Mouse (Mus musculus) cerebellum, adult (tissue): ENCODE measurements around the gene Scgn.

Source experiments
- ATAC-seq: cut with Nextera tagmentation; 2 replicates; pipeline ENCODE4 v1.9.2; 2017; ENCODE audit warnings: mild to moderate bottlenecking, moderate library complexity, mixed read lengths; ENCODE audit not compliant: insufficient number of reproducible peaks, low FRiP score, low TSS enrichment

Scgn gene

DNA sequence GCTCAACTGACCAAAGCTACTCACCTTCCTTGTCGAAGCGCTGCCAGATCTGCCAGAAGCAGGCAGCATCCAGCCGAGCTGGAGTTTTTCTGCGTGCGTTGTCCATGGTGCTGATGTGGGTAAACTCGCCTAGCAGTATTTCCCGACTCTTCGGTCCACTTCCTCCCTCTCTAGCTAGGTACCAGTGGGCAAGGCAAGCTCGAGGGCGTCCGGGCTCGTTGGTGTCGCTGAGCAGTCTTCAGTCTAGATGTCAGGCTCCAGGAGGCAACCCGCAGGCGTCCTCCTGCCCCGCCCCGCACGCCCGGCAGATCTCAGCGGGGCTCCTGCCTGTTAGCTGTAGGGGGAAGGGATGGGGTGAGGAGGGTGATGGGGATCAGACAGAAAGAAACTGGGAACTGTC lies at the start of gene Scgn:
Gene Scgn (minus strand): TSS at position 287 of the 400 bp plus-strand sequence.
- no peak for ATAC-seq

DNA sequence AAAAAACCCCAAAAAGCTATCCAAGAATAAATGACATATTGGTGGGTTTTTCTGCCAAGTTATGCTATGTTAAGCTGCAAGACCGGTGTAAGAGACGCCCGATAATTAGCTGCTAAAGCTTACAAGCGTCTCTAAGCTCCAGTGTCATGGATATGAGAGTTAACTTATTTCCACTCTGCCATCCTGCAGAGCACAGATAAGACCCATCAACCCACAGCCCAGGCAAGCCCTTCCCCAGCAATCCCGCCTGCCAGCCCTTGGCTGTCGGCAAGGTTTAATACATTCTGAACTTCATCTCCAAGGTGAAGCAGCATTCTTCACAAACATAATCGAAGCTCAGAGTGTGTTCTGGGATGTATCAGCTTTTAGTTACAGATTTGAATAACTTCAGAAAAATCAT lies 49.2 kb upstream of the Scgn start:
- no peak for ATAC-seq

DNA sequence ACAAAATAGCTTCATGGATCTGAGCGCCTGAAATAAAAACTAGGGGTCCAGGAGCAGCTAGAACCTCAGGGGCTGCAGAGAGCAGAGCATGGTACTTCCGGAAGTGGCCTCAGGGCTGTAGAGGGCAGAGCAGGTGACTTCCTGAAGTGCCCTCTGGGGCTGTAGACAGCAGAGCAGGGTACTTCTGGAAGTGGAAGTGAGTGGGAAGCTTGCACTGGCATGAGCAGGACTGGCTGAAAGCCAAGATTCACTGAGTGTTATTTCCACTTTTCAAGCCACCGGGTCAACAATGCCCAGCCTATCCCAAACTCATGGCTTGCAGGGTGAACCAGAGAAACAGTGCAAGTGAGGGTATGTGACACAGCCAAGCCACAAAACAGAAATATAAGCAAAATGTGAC lies 46.5 kb upstream of the Scgn start:
- ATAC-seq: no peak

DNA sequence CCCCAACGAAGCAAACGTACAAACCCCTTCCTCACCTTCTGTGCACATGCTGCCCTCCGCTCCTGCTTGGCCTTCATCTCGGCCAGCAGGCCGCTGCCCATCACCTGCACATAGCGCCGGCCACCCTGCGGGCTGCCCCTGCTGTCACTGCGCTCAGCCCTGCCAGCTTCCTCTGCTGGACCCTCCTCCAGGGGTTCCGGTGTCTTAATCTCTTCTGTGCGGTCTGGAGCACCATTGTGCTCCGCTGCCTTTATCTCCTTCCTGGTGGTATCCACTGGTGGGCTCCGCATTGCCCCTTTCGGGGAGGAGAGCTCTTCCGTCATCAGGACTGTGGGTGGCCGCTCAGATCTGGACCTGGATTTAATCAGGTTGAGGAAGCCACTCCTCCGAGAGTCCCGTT lies 45.1 kb upstream of the Scgn start:
- ATAC-seq: no peak

DNA sequence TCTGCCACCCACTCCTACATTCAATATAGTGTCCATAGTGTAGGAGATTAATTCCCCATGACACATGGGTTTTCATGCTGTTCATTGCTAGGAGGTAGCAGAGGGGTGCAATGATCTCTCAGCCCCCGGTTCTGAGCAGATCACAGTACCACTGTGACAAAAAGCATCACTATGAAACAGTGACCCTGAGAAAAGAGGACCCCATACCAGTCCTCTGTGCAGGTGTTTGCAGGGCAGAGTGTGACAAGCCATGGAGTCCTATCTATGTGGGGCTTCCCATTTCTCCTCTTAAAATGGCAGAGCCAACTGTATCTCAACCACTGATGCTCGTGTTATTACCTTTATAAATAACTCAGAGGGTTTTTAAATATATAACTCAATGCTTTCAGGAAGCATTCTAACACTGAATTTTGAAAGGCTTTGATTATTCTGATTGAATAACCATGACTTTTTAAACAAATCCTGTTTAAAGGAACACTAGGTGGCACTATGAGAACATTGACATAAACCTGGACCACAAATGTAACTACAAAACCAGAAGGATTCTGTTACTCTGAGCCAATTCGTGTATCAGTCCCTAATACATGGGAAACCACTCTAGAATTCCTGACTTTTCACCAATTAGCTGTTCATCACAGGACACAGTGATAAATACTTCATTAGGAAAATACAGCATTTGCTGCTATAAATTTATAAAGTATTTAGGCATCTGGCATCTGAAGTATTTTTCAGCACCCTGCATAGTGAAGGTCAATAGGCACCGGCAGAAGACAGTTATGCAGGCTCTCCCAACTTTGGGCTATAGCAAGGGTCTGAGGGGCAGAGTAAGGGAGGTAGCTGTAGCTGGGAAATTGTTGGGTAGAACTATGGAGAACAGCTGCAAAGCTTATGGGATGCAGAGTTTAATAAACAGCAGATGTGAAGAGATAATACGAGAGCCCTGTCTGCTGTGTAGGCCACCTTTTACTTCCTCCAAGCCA lies 36.5 kb upstream of the Scgn start:
- ATAC-seq: no peak

DNA sequence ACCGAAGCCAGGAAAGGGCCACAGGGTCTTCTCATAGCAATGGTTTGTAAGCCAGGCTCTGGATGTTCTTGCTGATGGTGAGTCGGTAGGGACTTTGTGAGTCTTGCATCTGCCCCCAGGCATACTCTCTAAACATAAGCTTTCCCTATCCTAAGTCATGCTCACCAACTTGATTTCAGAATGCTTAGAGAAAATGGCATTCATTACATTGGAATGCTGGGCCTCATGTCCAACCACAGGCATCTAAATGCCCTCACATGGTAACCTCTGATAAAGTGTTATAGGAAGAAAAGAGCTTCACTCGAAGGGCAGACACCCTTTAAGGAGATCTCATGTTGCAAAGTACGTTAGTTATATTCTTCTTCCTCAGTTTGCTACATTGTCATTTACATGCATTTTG lies 27.5 kb upstream of the Scgn start:
- ATAC-seq: no peak

DNA sequence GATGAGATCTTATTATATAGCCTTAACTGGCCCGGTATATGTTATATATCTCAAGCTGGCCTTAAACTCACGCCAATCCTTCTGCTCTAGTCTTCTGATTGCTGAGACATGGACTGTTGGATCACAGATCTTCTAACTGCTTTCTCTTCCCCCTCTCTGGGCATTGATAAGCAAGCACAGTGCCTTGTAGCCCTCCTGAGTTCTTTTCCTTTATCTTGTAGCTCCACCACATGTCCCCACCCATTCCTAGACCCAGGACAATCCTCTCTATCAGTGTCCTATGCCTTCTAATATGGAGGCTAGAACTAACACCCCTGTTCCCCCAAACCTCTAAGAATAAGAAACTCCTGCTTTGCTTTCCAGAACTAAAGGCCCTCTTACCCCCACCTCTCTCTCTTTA lies 14.5 kb upstream of the Scgn start:
- ATAC-seq: no peak

DNA sequence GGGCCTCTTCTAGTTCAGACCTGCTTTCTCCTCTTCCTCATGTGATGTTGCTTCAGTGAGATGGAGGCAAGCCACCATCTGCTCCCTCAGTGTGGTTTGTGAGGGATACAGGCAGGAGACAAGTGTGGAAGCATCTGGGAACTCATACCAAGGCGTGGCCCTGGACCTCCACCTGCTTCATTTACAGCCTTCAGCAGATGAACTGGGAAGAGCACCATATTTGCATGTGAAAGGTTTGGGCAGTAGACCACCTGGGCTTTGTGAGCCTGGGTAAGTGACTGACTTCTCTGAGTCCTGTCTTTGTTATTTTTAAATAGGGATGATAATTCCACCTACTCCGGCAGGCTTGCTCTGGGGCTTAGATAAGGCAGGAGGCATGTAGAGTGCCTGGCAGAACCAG lies 10.8 kb upstream of the Scgn start:
- no peak for ATAC-seq

DNA sequence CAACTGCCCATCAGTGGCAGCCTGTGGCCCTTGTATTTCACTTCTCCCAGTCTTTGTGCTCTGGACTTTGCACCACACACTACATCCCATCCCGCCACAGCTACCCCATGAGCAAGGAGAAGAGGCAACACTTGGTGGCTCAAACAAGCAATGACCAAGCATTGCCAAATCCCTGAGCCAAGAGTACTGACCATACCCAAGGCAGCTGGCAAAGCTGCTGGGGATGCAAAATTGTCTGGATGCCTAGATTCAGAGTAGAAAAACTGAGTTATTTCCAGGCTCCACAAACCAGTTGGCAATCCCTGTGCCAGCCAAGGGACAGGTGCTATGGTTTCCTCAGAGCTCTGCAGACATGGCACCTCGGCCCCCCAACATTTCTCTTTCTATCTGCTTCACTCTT lies 10.1 kb upstream of the Scgn start:
- no peak for ATAC-seq

DNA sequence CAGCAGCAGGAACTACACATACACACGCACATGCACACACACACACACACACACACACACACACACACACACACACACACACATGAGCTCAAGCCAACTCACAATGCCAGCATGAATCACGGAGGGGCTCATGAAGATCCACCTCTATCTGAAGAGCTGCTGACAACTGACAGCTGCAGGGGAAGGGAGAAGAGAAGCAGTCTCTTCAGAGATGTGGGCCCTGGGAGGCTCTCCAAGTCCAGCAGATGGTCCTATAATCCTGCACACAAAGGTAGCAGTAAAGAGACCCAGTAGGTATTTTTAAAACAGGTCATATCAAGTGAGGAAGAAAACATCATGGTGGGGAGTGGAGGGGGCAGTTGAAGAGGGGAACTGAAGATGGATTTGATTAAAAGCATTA lies 7.8 kb upstream of the Scgn start:
- no peak for ATAC-seq

DNA sequence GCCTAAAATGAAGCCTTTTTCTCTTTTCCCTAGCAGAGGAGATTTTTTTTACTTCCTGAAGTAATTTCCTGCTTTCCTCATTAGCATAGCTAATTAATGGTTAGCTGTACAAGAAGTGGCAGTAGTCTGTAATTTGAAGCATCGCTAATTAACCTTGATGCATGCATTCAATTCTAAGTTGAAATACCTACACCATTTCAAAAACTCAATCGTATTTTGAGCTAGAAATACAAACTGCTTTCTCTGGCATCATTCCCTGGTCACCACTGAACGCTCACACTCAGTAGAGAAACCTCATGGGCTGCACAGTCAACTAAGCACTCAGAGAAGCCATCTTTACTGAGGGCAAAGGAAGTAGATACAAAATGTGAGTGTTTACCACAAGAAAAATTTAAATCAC lies 3.7 kb upstream of the Scgn start:
- no peak for ATAC-seq

DNA sequence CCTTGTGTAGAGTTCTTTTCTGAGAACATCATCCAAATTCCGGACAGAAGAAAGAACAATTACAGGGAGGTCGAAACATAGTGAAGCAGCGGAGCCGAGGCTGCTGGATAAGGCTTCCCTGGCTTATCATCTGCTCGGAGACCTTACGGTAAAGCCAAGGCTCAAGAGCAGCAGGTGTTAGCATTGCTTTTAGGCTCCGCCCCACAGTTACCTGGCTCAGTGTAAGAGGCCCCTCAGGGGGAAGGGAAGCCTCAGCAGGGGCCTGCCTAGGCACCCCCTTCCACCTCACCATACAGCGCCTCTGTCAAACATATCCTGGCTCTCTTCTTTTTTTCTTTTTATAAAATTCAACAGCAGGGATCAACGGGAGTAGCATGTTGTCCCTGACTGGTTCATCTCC lies 3.0 kb upstream of the Scgn start:
- ATAC-seq: no peak

DNA sequence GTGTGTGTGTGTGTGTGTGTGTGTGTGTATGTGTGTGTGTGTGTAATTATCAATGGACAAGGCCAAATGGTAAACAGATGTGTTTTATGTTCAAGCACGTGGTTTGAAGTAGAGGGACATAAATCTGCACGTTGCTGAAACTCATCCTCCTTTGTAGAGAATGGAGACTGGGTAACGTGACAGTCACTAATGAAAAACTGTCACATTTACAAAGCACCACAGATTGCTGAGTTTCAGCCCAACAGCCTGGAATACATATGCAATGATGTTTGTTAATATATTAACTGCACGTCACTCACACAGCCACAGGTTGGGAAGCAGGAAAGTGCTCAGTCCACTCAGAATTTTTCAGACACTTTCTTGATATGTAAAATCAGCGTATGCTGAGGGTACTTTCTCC lies 563 bp downstream of the Scgn start:
- ATAC-seq: no peak

DNA sequence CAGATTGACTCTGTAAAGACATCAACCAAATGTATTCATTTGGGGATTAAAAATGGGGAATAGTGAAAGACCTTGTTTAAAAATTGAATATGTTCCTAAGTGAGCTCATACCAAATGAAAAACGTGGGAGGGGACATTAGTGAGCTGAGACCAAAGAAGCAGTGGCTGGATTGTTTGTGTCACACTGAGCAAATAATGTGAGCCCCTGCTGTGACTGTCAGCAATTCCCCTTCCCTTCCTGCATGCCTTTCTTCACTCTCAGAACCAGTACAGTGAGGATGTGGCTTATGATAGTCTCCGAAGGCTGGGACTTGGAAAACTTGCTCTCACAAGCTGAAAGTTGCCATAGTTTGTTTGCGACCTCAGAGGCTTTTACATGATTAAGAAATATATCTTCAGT lies 5.9 kb downstream of the Scgn start:
- no peak for ATAC-seq

DNA sequence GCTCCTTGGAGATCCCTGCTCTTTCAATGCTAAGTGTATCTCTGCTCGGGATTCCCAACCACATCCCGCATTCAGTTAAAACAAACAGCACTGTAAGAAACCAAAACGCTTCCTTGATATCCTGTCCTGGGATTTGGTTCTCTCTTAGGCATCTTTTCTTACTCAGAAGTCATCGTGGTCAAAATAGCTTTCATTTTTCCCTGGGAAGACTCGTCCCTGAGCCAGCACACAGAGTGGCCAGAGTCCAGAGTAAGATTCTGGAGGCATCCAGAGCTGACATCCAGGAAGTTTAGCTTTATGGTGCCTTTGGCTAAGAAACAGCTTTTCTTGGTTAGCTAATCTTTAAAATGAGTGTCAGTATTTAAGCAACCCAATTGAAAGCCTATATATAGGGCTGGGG lies 18.7 kb downstream of the Scgn start:
- no peak for ATAC-seq

DNA sequence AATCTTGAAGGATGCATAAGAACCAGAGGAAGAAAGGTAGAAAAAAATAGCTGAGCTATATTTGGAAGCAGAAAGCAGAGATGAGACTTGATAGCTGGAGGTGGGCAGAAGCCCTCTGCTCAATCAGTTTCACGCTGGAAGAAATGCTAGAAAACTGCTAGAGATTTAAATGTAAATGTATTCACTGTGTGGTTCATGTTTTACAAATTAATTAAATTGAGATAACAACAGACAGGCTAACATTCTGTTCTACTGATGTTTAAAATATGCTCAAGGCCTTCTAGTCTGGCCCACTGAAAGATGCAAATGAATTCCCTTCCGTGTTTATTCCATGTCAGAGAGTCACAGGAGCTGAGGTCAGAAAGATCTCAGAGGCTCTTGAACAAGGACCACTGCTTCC lies 19.1 kb downstream of the Scgn start:
- no peak for ATAC-seq

DNA sequence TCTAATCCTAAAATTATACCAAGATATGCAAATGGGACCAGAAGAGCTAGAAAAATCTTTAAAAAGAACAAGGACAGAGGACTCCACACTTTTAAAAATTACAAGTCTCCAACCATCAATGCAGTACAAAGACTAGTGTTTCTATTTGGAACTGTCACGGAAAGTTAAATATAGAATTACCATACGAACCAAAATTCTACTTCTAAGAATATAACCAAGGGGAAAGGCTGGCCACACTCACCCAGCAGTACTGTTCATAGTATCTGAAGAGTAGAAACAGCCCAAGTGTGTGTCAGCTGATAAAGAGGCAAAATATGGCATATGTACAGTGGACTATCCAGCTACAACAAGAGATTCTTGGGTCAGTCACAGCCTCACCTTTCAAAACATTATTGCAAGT lies 26.1 kb downstream of the Scgn start:
- no peak for ATAC-seq

DNA sequence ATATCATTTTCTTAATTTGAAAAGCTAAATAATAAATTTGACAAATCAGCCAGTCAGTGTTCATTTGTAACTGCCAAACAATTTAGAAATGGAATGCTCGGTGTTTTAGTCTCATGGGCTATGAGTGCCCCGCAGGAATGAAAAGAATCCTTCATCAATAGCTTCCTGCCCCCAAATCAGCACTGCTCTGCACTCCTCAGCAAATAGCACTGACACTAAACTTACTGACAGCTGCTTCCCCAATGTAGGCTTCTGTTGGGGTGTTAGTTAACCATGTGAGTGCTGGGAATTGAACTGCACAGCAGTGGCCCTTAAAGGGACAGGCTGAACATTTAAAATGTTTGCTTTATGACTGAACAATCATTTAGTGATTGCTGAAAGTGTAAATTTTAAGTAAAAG lies 31.2 kb downstream of the Scgn start:
- ATAC-seq: no peak

DNA sequence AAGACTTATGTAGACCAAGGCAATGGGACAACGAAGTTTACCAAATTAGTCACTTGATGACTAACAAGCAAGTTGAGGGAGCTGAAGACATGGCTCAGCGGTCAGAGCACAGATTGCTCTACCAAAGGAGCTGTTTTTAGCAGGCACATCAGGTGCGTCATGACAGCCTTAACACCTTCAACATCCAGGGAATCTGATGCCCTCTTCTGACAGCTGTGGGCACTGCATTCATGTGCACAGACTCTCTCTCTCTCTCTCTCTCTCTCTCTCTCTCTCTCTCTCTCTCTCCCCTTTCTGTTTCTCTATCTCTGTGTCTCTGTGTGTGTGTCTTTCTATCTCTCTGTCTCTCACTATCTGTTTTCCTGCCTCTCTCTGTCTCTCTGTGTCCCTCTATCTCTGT lies 40.1 kb downstream of the Scgn start:
- no peak for ATAC-seq

DNA sequence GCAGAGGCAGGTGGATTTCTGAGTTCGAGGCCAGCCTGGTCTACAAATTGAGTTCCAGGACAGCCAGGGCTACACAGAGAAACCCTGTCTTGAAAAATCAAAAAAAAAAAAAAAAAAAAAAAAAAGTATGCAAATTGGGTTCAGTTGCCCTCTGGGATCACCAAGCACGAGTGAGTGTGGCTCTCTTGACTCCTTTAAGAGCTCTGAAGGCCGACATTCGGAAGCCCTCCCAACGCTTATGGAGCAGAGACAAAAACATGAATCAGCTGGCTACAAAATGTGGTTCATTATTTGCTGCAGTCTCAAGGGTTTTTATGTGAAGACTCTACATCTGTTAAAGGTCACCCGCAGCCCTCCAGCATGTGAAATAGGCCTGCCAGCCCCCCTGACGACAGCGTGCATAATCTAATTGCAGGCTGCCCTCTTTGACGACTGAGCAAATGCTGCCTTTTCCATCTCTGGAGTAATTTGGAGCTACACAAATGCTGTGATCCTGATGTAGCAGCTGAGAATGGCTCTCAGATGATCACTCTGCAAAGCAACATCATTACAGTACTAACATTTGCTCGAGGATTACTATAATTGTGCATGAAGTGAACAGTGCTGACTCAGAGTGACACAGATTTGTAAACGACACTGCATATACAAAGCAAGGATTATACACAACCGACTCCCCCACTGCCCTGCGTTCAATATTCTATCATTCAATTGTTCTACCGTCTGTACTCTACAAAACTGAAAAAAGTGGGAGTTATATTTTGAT lies 41.3 kb downstream of the Scgn start:
- ATAC-seq: no peak

DNA sequence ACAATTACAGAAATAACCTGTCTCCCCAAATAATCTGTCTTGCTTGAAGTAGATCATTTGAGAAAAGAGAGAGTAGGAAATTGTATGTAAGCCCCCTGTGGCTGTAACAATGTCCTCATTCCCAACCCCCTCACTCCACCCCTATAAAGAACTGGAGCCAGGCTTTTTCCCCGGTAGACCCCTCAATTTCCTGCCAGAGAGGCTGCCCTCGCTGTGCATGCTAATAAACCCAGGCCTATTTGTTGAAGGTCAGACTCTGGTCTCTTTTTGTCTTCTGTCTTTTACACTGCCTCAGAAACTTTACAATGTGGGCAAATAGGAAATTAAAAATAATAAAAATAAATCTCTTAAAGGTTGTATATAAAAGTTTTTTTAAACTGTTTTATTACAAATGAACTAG lies 44.8 kb downstream of the Scgn start:
- ATAC-seq: no peak

DNA sequence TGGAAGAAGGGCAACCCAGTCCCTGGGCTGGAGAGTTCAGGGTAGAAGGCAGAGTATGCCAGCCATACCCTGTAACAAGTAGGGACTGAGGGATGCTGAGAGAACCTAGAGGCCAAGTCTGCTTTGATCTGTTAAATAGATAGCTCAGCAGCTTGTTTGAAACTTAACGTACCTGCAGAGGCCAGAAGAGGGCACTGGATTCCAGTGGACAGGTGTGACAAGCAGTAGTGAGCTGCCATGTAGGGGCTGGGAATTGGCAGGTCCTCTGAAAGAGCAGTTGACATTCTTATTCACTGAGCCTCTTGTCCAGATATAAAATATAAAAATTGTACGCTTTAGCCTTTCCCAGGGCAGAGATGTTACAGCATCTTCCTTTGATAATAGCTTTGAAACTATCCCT lies 48.2 kb downstream of the Scgn start:
- no peak for ATAC-seq
